Mouse (Mus musculus): Measurements from ENCODE around the gene Bag2.
"Not testable (repeated sequence)": the region's sequence is repeated elsewhere in the genome, so short reads cannot be mapped to it uniquely, and the experiment has no call there.

Bag2 gene

GRCm38 (mm10) chr1:33749709-33750108 lies 7.9 kb downstream of the Bag2 start:
- not testable (repeated sequence) for DNase-seq (ENCODE audit: low spot score in 2 of 2)

- no peak for DNase-seq (ENCODE audit: low spot score in 2 of 2)
Observed at GRCm38 (mm10) chr1:33749109-33749508, 8.5 kb downstream of the Bag2 start.

DNA sequence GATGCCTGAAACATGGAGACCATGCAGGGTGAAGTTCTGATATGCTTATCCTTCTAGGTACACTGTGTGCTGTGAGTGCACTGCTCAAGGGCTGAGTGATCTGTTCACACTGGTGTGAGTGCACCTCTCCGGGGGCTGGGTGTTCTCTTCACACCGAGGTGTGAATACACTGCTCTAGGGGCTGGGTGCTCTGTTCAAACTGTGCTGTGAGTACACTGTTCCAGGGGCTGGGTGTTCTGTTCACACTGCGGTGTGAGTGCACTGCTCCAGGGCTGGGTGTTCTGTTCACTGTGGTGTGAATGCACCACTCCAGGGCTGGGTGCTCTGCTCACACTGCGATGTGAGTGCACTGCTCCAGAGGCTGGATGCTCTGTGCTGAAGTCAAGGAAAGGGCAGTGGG lies 11.7 kb downstream of the Bag2 start:
- no peak for DNase-seq (ENCODE audit: low spot score in 2 of 2)

DNA sequence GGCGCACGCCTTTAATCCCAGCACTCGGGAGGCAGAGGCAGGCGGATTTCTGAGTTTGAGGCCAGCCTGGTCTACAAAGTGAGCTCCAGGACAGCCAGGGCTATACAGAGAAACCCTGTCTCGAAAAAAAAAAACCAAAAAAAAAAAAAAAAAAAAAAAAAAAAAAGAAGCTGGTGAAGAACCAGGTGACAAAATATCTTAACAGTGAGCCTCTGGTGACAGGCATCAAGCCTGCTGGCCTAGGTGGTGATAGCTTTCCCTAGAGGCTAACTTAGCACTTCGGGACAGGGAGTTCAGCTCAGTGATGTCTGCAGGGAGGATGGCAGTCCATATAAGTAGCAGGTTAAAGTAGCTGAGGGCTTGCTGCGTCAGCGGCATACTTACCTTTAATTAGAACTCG lies 12.8 kb downstream of the Bag2 start:
- not testable (repeated sequence) for DNase-seq (ENCODE audit: low spot score in 2 of 2)

- DNase-seq (ENCODE audit: low spot score in 2 of 2) = peak in 1 of 2 experiments; percentile 68
Observed at GRCm38 (mm10) chr1:33742903-33743302, 14.7 kb downstream of the Bag2 start.

DNA sequence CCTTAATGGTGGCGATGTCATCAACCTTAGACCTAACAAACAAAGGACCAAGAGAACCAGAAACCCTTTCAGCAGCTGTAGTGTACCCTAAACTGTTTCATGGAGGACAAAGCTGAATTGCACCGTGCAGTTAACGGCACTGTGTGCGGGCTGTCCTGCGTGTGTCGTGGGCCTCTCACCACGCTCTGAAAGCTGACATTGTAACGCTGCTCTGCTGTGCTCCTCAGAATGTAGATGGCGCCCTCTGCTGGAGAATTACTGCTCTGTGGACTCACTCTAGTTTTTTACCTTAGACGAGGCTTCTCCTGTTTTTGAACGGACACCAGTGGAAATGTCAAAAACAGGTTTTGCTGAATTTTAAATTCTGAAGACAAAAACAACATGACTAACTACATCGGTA lies 18.3 kb downstream of the Bag2 start:
- peak; percentile 77 to 90 for DNase-seq (ENCODE audit: low spot score in 2 of 2)

- DNase-seq (ENCODE audit: low spot score in 2 of 2) = no peak
Observed at GRCm38 (mm10) chr1:33738681-33739278, 18.8 kb downstream of the Bag2 start.

- no peak for DNase-seq (ENCODE audit: low spot score in 2 of 2)
Observed at GRCm38 (mm10) chr1:33738281-33738680, 19.3 kb downstream of the Bag2 start.

- DNase-seq (ENCODE audit: low spot score in 2 of 2) = no peak
Observed at GRCm38 (mm10) chr1:33734001-33734685, 23.5 kb downstream of the Bag2 start.

DNA sequence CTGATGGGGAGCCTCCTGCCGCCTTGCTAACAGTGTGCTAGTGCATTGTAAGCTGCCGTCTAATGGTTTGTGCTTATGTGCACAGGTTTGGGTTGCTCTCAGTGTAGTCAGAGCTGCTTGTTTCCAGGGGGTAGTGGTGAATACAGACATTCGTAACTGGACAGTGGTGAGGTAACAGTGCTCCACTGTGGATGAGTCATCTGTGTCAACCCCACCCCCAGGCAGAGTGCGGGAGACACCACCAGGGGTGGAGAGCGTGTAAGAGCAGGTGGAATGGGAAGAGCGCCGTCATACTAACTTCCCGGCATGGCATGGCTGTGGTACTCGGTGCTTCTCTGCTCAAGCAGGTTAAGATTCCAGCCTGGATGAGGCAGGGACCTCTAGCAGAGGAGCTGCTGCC lies 24.6 kb downstream of the Bag2 start:
- no peak for DNase-seq (ENCODE audit: low spot score in 2 of 2)

GRCm38 (mm10) chr1:33725086-33725485 lies 32.5 kb downstream of the Bag2 start:
- DNase-seq (ENCODE audit: low spot score in 2 of 2) = no peak

- no peak for DNase-seq (ENCODE audit: low spot score in 2 of 2)
Observed at GRCm38 (mm10) chr1:33724516-33724915, 33.1 kb downstream of the Bag2 start.

GRCm38 (mm10) chr1:33721020-33721419 lies 36.6 kb downstream of the Bag2 start:
- DNase-seq (ENCODE audit: low spot score in 2 of 2) = no peak

GRCm38 (mm10) chr1:33720231-33720630 lies 37.4 kb downstream of the Bag2 start:
- no peak for DNase-seq (ENCODE audit: low spot score in 2 of 2)

DNA sequence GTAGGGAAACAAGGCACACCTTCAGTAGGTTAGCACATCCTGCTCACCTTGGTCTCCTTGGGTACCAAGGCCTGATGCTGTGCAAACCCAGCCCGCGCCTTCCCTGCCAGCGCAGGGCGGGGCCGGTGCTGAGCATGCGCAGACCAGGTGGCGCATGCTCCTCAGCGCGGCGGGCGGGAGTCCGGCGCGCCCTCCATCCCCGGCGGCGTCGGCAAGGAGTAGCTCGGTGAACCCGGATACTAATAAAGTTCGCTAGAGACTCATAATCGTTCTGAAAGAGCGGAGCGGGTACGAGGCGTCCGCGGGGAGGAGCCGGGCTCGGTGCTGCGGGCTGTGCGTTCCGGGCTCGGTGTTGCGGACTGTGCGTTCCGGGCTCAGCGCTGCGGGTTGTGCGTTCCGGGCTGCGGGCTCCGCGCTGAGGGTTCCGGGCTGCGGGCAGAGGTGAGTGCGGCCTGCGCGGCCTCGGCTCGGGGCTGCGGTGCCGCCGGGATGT lies 37.8 kb downstream of the Bag2 start, which contains the start of gene Rab23:
Rab23 (plus strand) TSS at position 155 of the 493 bp plus-strand sequence.
- peak; percentile 84 to 88 for DNase-seq (ENCODE audit: low spot score in 2 of 2)

GRCm38 (mm10) chr1:33717636-33718035 lies 40.0 kb downstream of the Bag2 start:
- no peak for DNase-seq (ENCODE audit: low spot score in 2 of 2)

GRCm38 (mm10) chr1:33714796-33715195 lies 42.8 kb downstream of the Bag2 start:
- no peak for DNase-seq (ENCODE audit: low spot score in 2 of 2)

DNA sequence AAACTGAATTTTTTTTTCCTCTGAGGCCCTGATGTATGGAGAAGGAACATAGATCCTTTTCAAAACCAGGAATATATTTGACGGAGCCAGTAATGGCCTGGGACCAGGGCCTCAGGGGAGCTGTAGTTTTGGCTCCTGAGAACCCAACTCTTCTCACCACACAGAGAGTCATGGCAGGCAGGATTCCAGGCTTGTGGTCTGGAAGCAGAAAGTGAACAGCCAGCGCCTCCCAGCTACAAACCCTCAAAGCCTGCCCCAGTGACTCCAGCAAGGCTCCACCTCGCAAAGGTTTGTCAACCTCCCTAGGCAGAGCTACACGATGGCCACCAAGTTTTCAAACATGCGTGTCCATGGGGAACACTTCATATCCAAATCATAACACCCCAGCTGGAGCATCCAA lies 45.6 kb downstream of the Bag2 start:
- no peak for DNase-seq (ENCODE audit: low spot score in 2 of 2)

- no peak for DNase-seq (ENCODE audit: low spot score in 2 of 2)
Observed at GRCm38 (mm10) chr1:33709615-33710014, 48.0 kb downstream of the Bag2 start.

- DNase-seq (ENCODE audit: low spot score in 2 of 2) = peak in 1 of 2 experiments; percentile 24
Observed at GRCm38 (mm10) chr1:33701244-33701643, 56.4 kb downstream of the Bag2 start.

DNA sequence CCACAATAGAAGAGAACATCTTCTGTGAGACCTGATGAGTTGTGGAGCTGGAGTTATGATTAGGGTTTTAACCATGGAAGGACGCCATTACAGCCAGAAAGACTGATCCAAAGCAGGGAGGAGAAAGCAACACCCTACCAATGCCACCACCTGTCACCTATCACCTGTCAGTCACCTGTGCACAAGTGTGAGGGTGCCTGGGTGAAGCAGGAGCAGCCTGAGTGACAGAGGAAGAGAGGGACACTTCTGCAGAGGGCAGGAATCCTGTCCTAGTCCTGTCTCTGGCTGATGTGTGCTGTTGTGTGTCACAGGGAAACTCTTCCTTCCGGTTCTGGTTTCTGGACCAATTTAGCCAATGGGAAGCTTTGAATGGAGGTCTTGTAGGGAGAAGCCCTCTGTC lies 61.6 kb downstream of the Bag2 start:
- DNase-seq (ENCODE audit: low spot score in 2 of 2) = no peak
